Mouse (Mus musculus): ENCODE measurements around the gene Asb8. TPM values are rescaled to one million over a fixed set of nuclear protein-coding genes. Genes with fewer than 3 reads are reported as not detected.

Gene Asb8
- total and polyA plus RNA-seq, 2 experiments from 2014 or later: 53.3 to 55.9 TPM

DNA sequence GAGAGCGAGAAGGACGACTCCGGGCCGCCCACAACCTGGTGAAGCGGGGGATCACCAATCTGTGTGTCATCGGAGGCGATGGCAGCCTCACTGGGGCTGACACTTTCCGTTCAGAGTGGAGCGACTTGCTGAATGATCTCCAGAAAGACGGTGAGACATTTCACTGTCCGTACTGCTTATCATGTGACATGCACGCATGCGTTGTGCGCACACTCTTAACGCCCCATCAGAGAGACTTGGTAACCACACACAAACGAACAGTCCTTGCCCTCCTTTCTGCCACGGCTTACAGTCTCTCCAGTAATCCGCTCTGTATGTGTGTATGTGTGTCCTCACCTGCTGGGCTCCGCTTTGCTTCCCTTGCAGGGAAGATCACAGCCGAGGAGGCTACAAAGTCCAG lies 44.6 kb downstream of the Asb8 start:
- WGBS: 96% methylated on average over 20 of the region's 20 CpGs
- TF ChIP-seq CTCF (IDR thresholded peaks at IDR 0.05; ENCODE audit: low read depth): no peak

DNA sequence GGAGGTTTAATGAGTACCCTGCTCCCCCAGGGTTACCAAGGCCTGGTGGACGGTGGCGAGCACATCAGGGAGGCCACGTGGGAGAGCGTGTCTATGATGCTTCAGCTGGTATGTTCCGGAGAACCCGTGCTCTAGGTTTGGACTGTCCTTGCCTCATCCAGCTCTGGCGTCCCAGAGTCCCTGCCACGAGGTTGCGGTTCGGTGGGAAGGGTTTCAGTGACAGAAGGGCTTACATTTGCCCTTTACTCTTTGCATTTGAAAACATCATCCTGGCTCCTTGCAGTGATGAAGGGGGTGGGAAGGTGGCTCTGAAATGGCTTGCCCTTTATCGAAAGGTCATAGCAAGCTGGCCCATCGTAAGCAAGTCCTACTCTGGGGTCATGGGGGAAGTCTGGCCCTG lies 46.1 kb downstream of the Asb8 start:
- 80% methylated on average over 12 of the region's 12 CpGs for WGBS
- Histone ChIP-seq H3K27ac (no peak overlapping the region), H3K9ac (replicated peaks; ENCODE audit: low read length) (no peak overlapping the region), H3K4me3 (ENCODE audit: low read length) (no peak overlapping the region), H3K9me3 (ENCODE audit: low read length) (no peaks in the 10 kb centered on the region), H3K4me2 (ENCODE audit: low read depth, low read length) (no peak overlapping the region), H3K36me3 (ENCODE audit: insufficient read depth, low read length) (peaks cover 66% of the 10 kb centered on the region), H3K27me3 (ENCODE audit: insufficient read depth, low read length) (no peaks in the 10 kb centered on the region), H3K4me1 (ENCODE audit: insufficient read depth, low read length) (no peaks in the 10 kb centered on the region)
- ATAC-seq: no peak
- no peak for TF ChIP-seq CTCF (IDR thresholded peaks at IDR 0.05; ENCODE audit: low read depth)
- no peak for DNase-seq (ENCODE audit: low spot score)

More for the DNA sequence above, 44.6 kb downstream of the Asb8 start:
- ATAC-seq: no peak
- Histone ChIP-seq H3K4me3 (ENCODE audit: low read length) (no peak overlapping the region), H3K4me2 (ENCODE audit: low read depth, low read length) (no peak overlapping the region), H3K27me3 (ENCODE audit: insufficient read depth, low read length) (no peaks in the 10 kb centered on the region), H3K27ac (no peak overlapping the region), H3K36me3 (ENCODE audit: insufficient read depth, low read length) (peaks cover 73% of the 10 kb centered on the region), H3K9ac (replicated peaks; ENCODE audit: low read length) (no peak overlapping the region), H3K9me3 (ENCODE audit: low read length) (no peaks in the 10 kb centered on the region), H3K4me1 (ENCODE audit: insufficient read depth, low read length) (no peaks in the 10 kb centered on the region)
- no peak for DNase-seq (ENCODE audit: low spot score)

DNA sequence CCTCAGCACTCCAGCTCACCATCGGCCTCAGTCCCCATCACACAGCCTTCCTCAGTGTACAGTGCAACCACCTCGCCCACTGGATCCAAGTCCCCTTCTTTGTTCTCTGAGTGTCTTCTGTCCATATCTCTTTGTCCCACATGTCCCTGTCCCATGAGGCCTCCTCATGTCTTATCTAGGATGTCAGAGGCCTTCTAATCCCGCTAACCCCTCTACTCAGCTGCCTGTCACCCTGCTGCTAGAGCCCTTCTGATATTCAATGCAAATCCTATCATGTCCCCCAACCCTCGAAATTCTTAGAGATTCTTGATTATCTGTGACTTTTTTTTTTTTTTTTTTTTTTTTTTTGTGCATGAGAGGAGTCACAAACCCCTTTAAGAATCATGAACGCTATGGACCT lies 49.1 kb downstream of the Asb8 start:
- H3K36me3 ChIP-seq (ENCODE audit: insufficient read depth, low read length): peaks cover 47% of the 10 kb centered on the region
- no peak for ATAC-seq
- H3K4me3 ChIP-seq (ENCODE audit: low read length): no peak overlapping the region
- DNase-seq (ENCODE audit: low spot score): no peak
- H3K4me2 ChIP-seq (ENCODE audit: low read depth, low read length): no peak overlapping the region
- H3K9me3 ChIP-seq (ENCODE audit: low read length): no peaks in the 10 kb centered on the region
- no peaks in the 10 kb centered on the region for H3K4me1 ChIP-seq (ENCODE audit: insufficient read depth, low read length)
- no peak overlapping the region for H3K9ac ChIP-seq (replicated peaks; ENCODE audit: low read length)
- no peak overlapping the region for H3K27ac ChIP-seq
- WGBS: 88% methylated on average over 5 of the region's 5 CpGs
- no peak for TF ChIP-seq CTCF (IDR thresholded peaks at IDR 0.05; ENCODE audit: low read depth)
- no peaks in the 10 kb centered on the region for H3K27me3 ChIP-seq (ENCODE audit: insufficient read depth, low read length)

DNA sequence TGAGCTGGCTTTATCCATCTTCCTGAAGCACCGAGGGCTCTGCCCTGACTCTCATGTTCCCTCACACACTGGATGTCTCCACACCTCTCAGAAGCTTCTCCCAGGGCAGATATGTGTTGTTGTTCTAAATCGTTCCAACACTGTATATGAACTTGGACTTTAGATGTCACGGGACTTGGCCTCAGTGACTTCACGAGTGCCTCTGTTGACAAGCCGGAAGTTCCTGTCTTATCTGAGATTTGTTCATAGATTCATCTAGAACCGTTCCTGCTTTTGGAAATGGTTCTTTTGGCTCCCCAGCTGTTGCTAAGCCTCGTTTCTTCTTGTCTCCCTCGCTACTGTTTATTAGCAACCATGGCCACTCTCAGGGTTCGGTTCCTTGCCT lies 49.7 kb downstream of the Asb8 start:
- no peaks in the 10 kb centered on the region for H3K9me3 ChIP-seq (ENCODE audit: low read length)
- no peak overlapping the region for H3K4me2 ChIP-seq (ENCODE audit: low read depth, low read length)
- no peak overlapping the region for H3K4me3 ChIP-seq (ENCODE audit: low read length)
- H3K4me1 ChIP-seq (ENCODE audit: insufficient read depth, low read length): no peaks in the 10 kb centered on the region
- WGBS: 93% methylated on average over 9 of the region's 9 CpGs
- no peaks in the 10 kb centered on the region for H3K27me3 ChIP-seq (ENCODE audit: insufficient read depth, low read length)
- peaks cover 42% of the 10 kb centered on the region for H3K36me3 ChIP-seq (ENCODE audit: insufficient read depth, low read length)
- TF ChIP-seq CTCF (IDR thresholded peaks at IDR 0.05; ENCODE audit: low read depth): no peak
- DNase-seq (ENCODE audit: low spot score): no peak
- H3K9ac ChIP-seq (replicated peaks; ENCODE audit: low read length): no peak overlapping the region
- ATAC-seq: no peak
- no peak overlapping the region for H3K27ac ChIP-seq

DNA sequence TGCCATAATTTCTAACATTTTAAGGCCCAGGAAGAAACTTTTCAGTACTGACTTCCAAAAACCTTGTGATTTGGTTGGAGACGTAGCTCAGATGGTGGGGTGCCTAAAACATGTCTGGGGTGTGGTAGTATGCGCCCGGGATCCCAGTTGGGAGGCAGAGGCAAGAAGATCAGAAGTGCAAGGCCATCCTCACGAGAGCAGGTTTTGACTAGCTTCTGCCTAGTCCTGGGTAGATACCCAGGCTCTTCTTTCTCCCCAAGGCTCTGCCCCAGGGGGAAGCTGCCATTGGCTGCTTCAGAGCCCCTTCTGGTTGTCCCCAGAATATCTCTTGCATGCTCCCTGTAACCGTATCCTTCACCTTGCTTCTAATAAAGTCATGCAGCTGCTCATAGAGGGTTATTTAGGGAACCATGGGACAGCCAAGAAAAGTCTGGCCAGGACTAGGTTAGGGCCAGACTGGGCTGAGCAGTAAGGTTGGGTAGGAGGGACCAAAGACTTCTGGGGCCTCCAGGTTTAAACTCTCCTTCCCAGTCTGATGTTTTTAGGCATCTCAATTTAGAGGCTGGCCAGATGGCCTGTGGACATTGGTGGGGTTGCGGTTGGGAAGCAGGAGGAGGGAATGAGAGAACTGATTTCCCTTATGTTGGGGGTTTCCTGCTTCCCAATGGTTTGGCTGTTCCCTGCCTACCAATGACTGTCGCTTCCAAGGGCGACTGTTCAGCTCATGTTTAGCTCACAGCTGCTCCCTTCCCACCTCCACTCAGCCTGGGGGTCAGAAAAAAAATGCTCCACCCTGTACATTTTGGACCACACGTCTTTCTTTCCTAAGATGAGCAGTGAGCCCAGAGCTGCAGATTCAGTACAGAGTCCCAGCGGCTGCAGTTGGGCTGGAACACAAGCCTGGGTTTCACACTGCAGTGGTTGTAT lies 50.3 kb downstream of the Asb8 start:
- no peak overlapping the region for H3K9ac ChIP-seq (replicated peaks; ENCODE audit: low read length)
- H3K4me2 ChIP-seq (ENCODE audit: low read depth, low read length): no peak overlapping the region
- DNase-seq (ENCODE audit: low spot score) (no peak), ATAC-seq (no peak)
- 89% methylated on average over 10 of the region's 10 CpGs for WGBS
- no peak overlapping the region for H3K27ac ChIP-seq
- no peaks in the 10 kb centered on the region for H3K27me3 ChIP-seq (ENCODE audit: insufficient read depth, low read length)
- peaks cover 36% of the 10 kb centered on the region for H3K36me3 ChIP-seq (ENCODE audit: insufficient read depth, low read length)
- H3K4me3 ChIP-seq (ENCODE audit: low read length): no peak overlapping the region
- no peak for TF ChIP-seq CTCF (IDR thresholded peaks at IDR 0.05; ENCODE audit: low read depth)
- no peaks in the 10 kb centered on the region for H3K9me3 ChIP-seq (ENCODE audit: low read length)
- 0 out of 2 replicates have a peak, but pooled peaks cover under 1% of the 10 kb centered on the region for H3K4me1 ChIP-seq (ENCODE audit: insufficient read depth, low read length)

DNA sequence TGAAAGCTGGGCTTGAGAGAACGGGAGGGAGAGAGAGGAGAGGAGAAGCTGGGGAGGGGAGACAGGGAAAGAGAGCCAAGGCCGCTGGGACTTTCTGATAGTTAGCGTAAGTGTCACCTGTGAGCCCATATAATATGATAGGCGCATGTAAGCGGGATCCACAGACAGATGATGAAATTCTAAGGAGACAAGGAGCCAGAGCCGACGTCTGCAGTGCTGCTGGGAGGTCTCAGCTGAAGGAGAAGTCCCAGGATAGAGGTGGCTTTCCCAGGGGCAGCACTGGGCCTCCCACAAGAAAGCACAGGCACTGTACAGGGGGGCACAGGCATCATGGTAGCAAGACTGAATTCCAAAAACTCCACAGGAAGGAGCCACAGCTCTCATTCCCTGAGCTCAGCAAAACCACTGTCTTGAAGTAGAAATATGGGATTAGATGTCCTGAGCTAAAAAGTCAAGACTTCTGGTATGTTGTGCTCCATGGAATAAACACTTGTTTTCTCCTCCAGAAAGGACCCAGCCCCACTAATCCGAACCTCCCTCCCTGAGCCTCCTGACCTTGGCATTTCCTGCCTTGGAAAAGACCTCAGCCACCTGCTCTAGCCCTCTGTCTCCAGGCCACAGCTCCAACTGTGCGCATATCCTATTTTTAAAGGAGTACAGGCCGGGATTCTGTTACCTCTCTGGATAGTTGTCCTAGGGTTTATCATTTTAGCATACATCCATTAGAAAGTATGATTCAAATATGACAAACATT lies 51.1 kb downstream of the Asb8 start:
- H3K4me1 ChIP-seq (ENCODE audit: insufficient read depth, low read length): peaks cover 9% of the 10 kb centered on the region; the same call in 1 of the 2 replicates
- H3K9ac ChIP-seq (replicated peaks; ENCODE audit: low read length): no peak overlapping the region
- no peaks in the 10 kb centered on the region for H3K27me3 ChIP-seq (ENCODE audit: insufficient read depth, low read length)
- H3K4me2 ChIP-seq (ENCODE audit: low read depth, low read length): no peak overlapping the region
- H3K27ac ChIP-seq: no peak overlapping the region
- no peak for TF ChIP-seq CTCF (IDR thresholded peaks at IDR 0.05; ENCODE audit: low read depth)
- WGBS: 80% methylated on average over 10 of the region's 10 CpGs
- no peak for ATAC-seq
- no peak overlapping the region for H3K4me3 ChIP-seq (ENCODE audit: low read length)
- H3K9me3 ChIP-seq (ENCODE audit: low read length): no peaks in the 10 kb centered on the region
- no peak for DNase-seq (ENCODE audit: low spot score)
- peaks cover 30% of the 10 kb centered on the region for H3K36me3 ChIP-seq (ENCODE audit: insufficient read depth, low read length)
